Mouse (Mus musculus) liver, adult (tissue): ENCODE measurements around the gene Trim30d.
"Not testable (repeated sequence)": the region's sequence is repeated elsewhere in the genome, so short reads cannot be mapped to it uniquely, and the experiment has no call there.

Source experiments
- GATA4 ChIP-seq: IDR thresholded peaks from 2 replicates; pipeline ENCODE4 v1.6.1; 2014; ENCODE audit warnings: mild to moderate bottlenecking, low read length; ENCODE audit not compliant: insufficient replicate concordance

Trim30d gene

DNA sequence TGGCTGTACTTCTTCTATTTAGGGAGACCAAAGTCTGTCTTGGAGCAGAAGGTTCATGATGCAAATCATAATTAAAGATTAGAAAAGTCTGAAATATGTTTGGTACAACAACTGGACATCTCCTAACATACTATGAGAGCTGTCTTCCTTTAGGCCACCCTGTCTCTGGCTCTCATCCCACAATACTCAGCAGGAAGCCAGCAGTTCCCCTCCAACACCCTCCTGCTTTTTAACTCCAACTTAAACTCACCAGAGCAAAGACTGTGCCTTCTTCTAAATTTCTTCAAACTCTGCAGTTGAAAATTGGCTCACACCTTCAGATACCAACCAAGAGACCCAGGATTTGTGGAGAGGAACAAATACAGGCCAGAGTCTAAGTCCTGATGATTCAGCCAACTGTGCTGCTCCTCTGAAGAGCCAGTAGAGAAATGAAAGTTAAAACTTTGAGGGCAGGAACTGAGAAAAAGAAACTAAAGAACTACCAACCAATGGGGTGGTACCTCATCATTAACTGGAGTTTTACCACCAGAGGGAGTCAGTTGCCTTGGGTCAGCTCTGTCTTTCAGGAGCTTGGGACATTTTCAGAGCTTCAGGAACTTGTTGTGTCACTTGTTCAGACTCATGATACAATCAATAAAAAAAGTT is at the start of gene Trim30d:
Gene Trim30d (minus strand): TSS at position 429 of the 645 bp plus-strand sequence.
- not testable (repeated sequence) for TF ChIP-seq GATA4

DNA sequence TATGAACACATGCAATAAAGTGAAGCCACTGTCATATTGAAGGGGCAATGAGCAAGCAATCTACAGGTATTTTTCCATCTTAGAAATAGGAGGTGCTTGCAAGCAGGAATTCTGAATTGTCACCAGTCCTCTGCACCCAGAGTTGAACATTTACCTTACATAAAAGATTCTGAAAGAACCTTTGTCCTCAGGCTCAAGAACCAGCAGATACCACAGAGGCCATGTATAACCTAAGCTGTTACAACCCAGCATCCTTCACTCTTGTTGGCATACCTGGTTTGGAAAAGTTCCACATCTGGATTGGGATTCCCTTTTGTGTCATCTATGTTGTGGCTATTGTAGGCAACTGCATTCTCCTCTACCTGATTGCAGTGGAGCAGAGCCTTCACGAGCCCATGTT is 45.1 kb upstream of the Trim30d start:
- TF ChIP-seq GATA4: no peak

DNA sequence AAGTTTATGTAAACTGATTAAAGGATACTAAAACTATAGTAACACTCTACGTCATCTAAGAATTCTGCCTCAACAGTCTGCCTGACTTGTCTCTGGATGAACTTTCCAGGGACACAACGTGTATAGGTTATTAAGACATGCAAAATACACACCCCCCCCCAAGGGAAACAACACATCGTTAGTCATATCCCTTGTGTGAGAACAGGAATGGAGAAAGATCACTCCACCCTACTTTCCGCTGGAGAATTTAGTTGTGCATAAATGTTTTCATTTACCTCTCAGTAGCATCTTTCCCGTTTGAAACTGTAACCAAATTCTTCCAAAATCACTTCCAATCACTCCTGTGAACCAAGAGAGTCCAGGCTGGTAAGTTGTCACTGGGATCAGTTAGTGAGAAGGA is 42.2 kb upstream of the Trim30d start, which contains the start of gene Olfr651:
Gene Olfr651 (plus strand): TSS at position 301 of the 400 bp plus-strand sequence.
- TF ChIP-seq GATA4: no peak

DNA sequence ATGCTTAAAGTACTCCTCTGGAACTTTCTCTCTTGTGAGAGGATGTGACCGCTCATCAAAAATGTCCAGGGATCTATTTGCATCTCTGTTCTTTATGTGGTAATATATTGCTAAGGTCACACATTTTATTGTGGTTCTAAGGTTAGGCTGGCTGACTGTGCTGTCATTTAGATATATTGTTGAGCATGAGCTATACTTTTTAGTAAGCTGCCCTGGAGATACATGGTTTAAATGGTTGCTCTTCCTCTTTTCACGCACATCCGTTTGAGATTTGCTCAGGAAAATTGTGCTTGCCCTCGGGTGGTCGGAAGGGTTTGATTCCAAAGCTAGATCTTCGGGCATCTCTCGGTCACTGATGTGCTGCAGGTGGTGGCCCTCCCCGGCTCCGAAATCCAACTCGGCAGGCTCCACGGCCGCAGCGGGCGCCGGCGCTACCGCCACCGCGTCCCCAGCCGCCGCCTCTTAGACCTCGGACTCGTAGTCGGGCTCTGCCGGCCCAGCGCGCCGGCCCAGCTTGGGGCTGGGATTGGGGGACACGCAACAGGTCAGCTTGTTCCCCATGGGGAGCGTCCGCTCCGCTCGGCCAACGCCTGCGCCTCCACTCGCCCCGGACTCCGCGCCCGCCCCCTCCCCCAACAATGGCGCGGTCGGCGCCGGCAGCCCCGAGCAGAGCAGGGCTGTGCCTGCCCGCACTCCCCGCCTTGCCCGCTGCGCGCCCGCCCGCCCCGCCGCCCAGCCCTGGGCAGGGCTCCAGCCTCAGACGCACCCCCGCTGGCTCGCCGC is 5.9 kb downstream of the Trim30d start:
- TF ChIP-seq GATA4: no peak

DNA sequence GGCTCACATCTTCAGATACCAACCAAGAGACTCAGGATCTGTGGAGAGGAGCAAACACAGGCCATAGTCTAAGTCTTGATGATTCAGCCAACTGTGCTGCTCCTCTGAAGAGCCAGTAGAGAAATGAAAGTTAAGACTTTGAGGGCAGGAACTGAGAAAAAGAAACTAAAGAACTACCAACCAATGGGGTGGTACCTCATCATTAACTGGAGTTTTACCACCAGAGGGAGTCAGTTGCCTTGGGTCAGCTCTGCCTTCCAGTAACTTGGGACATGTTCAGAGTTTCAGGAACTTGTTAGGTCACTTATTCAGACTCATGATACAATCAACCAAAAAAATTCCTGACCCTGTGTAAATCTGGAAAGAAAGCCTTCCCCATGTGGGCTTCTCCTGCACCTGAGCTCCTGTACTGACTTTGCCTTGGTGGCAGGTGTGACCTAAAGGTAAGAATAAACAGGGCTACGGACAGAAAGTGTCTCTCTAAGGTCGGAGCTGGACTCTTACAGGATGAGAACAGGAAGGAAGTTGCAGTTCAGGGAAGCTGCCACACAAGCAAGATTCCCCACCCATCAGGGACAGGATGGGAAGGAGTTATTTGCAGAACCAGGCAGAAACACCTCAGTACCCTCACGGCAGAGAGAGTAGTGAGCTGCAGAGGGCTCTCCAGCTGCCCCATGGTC is 42.4 kb downstream of the Trim30d start, which contains the start of gene Trim30a:
Gene Trim30a (minus strand): TSS at position 129 of the 680 bp plus-strand sequence.
- no peak for TF ChIP-seq GATA4

DNA sequence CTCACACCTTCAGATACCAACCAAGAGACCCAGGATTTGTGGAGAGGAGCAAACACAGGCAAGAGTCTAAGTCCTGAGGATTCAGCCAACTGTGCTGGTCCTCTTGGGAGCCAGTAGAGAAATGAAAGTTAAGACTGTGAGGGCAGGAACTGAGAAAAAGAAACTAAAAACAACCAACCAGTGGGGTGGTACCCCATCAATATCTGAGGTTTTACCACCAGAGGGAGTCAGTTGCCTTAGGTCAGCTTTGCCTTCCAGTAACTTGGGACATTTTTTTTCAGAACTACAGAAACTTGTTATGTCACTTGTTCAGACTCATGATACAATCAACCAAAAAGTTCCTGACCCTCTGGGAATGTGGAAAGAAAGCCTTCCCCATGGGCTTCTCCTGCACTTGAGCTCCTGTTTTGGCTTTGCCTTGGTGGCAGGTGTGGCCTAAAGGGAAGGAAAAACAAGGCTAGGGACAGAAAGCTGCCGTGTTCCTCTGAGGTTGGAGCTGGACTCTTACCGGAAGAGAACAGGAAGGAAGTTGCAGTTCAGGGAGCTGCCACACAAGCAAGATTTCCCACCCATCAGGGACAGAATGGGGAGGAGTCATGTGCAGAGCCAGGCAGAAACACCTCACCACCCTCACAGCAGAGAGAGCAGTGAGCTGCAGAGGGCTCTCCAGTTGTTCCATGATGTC is 61.5 kb downstream of the Trim30d start:
- TF ChIP-seq GATA4: no peak
